Mouse (Mus musculus) heart, adult 18-20 months (tissue): Measurements from ENCODE around the gene Tox2. TPM values are rescaled to one million over a fixed set of nuclear protein-coding genes. Genes with fewer than 3 reads are reported as not detected.

Experiments used
- DNase-seq, 2 experiments: peaks; one replicate each; pipeline ENCODE4 v3.0.0; 2021 to 2022; ENCODE audit warnings: mixed read lengths in 1 of 2
- long read RNA-seq, 2 experiments: library from polyadenylated mRNA; stranded (forward); transcript quantifications; one replicate each; pipeline ENCODE4 v2.0.0; 2021
- total RNA-seq, 2 experiments: library from RNA; stranded (reverse); gene quantifications; 2 replicates each; pipeline ENCODE4 v1.2.3; 2021

The Tox2 gene
- 1 to 10 TPM; 1.1 to 1.2 TPM for total RNA-seq
- long read RNA-seq, experiment 1, partial matches to known transcripts = 0 of 1 reads
- long read RNA-seq, experiment 1, other reads (novel, unspliced or antisense) = 1 of 1 reads
- long read RNA-seq, experiment 2 = 0 reads

- peak; percentile 65 to 73 for DNase-seq
These were observed at the start of gene Tox2 for GRCm38 (mm10) chr2:163202884-163203634. Tox2 (plus strand) TSS chr2:163203125.

DNA sequence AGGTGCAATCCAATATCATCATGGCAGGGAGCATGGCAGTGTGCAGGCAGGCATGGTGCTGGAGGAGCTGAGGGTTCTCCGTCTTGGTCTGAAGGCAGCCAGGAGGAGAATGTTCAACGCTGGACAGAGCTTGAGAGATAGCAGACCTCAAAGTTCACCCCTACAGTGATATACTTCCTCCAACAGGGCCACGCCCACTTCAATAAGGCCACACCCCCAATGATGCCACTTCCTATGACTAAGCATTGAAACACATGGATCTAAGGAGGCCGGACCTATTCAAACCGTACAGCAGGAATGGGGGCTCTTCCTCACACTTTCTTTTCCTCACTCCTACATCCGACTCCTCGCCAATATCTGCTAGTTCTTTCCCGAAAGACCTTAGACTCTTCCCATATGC, 48.3 kb upstream of the Tox2 start:
- DNase-seq = no peak

DNA sequence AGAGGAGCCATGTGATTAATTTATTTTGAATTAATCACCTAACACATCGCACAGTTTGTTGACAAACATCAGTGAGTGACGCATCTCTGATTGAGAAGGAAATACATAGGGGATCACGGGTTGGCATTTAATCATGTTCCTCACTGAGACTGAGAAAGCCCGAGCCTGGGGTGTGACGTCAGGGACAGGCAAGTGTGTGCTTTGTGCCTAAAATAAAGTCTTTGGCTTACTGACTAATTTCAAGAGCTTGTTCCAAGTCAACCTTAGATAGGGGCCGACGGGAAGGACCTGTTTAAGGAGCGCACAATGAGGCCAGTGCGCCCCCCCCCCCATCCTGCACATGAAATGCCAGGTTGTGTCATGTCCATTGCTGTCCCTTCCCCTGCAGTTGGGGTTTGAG, 43.9 kb upstream of the Tox2 start:
- no peak for DNase-seq

- no peak for DNase-seq
These were observed 38.4 kb upstream of the Tox2 start for GRCm38 (mm10) chr2:163164461-163164990.

GRCm38 (mm10) chr2:163166067-163166805, 36.7 kb upstream of the Tox2 start:
- no peak for DNase-seq

DNA sequence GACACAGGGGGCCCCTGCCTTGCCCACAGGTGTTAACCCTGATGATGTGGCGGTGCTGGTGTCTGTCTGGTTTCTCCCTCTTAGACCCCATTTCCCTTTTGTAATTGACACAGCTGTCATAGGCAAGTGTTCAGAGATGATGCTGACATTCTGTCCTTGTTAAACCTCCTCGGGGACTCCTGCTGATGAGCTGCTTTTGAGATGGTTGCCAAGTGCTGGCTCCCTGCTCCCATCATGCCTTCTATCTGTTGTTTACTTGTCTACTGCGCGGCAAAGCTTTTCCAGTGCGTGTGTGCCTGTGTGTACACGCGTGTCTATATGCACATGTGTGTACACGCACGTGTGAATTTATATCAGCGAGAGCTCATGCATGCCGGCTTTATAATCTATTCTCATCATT, 31.0 kb upstream of the Tox2 start:
- DNase-seq = no peak

- DNase-seq = no peak
These were observed 28.9 kb upstream of the Tox2 start for GRCm38 (mm10) chr2:163174066-163174465.

DNA sequence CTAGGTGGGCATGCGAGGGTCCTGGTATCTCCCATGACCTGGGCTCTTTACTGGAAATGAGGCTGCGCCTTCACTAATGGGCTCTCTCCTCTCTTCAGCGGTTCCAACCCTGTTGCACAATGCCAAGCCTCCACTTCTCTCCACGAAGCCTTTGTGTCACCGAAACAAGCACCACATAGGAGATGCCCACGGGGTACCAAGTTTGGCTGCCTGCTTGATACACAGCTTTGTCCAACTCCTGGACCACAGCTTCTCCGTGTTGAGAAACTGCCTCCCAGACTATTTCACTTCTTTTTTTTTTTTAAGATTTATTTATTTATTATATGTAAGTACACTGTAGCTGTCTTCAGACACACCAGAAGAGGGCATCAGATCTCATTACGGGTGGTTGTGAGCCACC, 27.1 kb upstream of the Tox2 start:
- DNase-seq = no peak

DNA sequence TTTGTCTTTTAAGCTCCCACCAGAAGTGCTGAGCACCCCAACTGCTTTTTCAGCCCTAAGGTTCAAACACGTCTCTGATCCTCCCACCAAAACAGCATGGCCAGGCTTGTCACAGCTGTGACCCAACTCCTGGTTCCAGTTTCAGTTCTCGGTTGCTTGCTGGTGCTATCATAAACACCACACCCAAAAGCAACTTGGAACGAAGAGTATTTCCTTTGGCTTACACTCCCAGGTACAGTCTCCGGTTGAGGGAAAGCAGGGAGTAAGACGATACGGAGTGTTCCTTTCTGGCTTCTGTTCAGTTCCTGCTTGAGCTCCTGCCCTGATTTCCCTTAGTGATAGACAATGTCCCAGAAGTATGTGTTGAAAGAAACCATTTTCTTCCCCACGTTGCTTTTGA, 26.4 kb upstream of the Tox2 start:
- peak; percentile 17 to 52 for DNase-seq

- no peak for DNase-seq
These were observed 15.4 kb upstream of the Tox2 start for GRCm38 (mm10) chr2:163187552-163187951.

DNA sequence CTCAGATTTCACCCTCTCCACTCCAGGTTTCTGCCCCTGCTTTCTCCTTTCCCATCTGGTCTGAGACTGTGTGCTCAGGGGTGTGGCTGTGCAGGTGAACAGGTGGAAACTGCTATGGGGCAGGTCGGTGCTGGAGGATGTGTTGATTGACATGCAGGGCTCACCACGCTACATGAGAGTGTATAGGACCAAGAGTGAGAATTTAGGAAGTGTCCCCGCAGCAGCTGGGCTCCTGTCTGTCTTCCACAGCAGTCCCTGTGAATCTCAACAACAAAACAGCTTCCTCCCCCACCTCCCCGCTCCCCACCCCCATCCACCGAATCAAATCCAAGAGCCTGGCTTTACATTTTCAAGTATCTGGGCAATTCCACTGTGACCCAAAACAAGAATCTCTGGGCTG, 13.3 kb upstream of the Tox2 start:
- DNase-seq = no peak

DNA sequence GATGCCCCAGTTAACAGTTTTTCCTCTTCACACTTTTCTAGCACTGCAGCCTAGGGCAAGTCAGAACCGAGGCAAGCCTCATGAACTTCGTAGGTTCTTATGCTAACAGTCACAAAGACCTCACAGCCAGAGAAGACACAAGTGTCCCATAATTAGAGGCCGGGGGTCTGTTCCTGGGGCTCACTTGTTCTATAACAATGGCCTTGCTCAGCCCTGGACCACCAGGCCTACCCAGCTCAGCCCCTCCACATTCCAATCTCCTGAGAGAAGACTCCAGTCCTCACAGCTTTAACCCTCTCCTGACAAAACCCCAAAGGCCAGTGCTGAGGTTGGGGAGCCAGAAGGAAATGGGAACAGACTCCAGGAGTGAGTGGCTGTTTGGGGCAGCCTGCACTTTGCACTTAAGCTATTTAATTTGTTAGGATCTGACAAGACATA, 12.9 kb upstream of the Tox2 start:
- no peak for DNase-seq

DNA sequence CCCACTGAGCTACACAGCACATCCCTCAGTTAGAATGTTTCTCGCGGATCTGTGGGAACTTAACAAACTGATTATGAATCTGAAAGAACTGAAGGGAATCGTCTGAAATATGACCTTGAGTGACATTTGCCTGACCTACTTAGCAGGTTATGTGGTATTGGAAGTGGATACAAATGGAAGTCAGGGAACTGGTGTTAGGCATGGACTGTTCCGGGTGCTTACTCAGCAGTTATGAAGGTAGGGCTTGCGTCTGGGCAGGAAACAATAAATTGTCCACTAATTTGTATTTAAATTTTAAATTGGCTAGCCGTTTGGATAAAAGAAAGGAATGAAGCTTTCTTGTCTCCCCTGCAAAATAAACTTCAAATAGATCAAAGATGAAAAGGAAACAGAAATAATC, 10.4 kb upstream of the Tox2 start:
- DNase-seq = no peak

DNA sequence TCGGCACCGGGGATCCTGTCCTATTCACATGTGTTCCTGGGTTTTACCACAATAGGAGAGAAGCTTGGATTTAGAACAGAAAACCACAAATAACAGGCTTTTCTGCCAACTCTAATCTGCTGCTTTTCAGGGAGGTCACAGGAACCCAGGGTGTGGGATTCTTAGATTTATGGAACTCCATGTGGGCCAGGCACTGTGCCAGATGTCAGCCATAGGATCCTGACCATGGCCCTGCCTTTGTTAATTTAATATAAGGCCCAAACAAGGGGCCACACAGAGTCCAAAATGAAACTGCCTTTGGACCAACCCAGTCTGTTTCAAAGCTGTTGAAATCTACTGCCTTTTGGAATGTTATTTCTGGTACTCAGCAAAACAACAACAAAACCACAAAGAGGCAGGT, 8.9 kb upstream of the Tox2 start:
- no peak for DNase-seq

DNA sequence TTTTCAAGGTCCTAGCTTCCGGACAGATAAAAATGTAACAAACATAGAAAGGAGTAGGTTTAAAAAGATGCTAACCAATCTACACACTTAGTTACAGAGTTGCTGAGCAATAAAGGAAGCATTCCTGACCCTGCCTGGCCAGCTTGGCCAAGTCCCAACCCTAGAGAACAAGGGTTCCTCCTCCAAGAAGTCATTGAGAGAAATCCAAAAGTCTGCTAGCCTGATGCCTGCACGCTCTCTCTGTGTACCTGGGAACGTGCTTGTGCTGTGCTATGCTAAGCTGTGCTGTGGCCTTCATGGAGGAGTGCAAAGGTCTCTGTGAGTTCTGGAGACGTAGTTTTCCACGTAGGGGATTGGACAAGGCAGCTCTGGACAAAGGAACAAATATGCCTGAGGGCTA, 8.4 kb upstream of the Tox2 start:
- DNase-seq = peak; percentile 17 to 21

- DNase-seq = no peak
These were observed 7.7 kb upstream of the Tox2 start for GRCm38 (mm10) chr2:163195106-163195833.

GRCm38 (mm10) chr2:163195834-163196145, 7.1 kb upstream of the Tox2 start:
- DNase-seq = no peak

- peak; percentile 7 to 20 for DNase-seq
These were observed 1.0 kb upstream of the Tox2 start for GRCm38 (mm10) chr2:163201897-163202296.

GRCm38 (mm10) chr2:163202553-163202883, 407 bp upstream of the Tox2 start:
- DNase-seq = no peak

- DNase-seq = peak; percentile 5 to 32
These were observed 966 bp downstream of the Tox2 start for GRCm38 (mm10) chr2:163203635-163204547.

DNA sequence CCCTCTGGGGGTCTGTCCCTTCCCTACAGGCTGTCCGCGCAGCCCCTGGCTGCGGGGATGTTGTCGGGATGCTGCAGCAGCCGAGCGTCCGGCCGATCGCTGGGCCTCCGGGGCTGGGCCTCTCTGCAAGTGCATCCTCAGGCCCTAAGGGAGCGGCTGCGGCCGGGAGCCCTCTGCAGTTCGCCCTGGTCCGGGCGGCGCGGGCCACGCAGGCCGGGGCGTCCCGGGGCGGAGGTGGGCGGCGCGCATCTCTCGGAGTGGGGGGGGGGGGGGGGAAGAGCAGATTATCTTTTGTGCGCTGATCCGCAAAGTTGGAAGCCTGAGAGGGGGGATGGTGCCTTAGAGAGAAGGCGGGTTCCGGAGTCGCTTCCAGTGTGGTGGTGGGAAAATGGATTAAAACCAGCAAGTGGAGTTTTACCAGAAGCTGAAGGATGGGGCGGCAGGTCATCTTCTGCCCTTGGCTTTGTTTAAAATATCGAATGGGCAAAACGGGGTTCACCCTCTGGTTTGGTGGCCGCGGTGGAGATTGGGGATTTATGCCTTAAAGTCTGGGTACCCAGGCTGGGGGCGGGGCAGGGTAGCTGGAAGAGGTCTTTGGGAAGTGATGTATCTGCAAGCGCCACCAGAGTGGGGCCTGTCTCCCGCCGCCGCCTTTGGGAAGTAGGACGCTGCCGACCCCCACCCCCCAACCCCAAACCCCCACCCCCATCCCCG, 1.8 kb downstream of the Tox2 start:
- DNase-seq = peak; percentile 16 to 19
